Mouse (Mus musculus) stomach, embryonic 14.5 days (tissue): Measurements from ENCODE around the gene Zbtb41. TPM values are rescaled to one million over a fixed set of nuclear protein-coding genes. Genes with fewer than 3 reads are reported as not detected.

Experiments used
- ATAC-seq: fragments of 200-750 bp; cut with Nextera tagmentation; 2 replicates; pipeline ENCODE4 v1.8.0; 2017; ENCODE audit warnings: low read depth, moderate TSS enrichment; ENCODE audit not compliant: insufficient number of reproducible peaks, insufficient read depth, low FRiP score
- H3K27ac ChIP-seq: fragments of 300-500 bp; sonication (generic); 2 replicates; pipeline ENCODE4 v1.5.1; 2014; ENCODE audit warnings: mild to moderate bottlenecking, low read length, moderate library complexity, mixed read lengths
- H3K27me3 ChIP-seq: fragments of 300-500 bp; sonication (generic); 2 replicates; pipeline ENCODE4 v1.6.1; 2014; ENCODE audit warnings: low read length, control low read depth, mixed read lengths; ENCODE audit not compliant: control insufficient read depth, insufficient read depth
- H3K36me3 ChIP-seq: fragments of 300-500 bp; sonication (generic); 2 replicates; pipeline ENCODE4 v1.6.1; 2014; ENCODE audit warnings: mild to moderate bottlenecking, control low read depth, low read length, moderate library complexity, mixed read lengths; ENCODE audit not compliant: control insufficient read depth, insufficient read depth
- H3K4me1 ChIP-seq: fragments of 300-500 bp; sonication (generic); 2 replicates; pipeline ENCODE4 v1.6.1; 2014; ENCODE audit warnings: low read length, control low read depth, mixed read lengths; ENCODE audit not compliant: control insufficient read depth, insufficient read depth
- H3K4me2 ChIP-seq: fragments of 300-500 bp; sonication (generic); replicated peaks from 2 replicates; pipeline ENCODE4 v1.6.1; 2014; ENCODE audit warnings: low read depth, low read length, control low read depth
- H3K4me3 ChIP-seq: fragments of 300-500 bp; sonication (generic); 2 replicates; pipeline ENCODE4 v1.5.1; 2014; ENCODE audit warnings: low read depth, low read length, control low read depth
- H3K9ac ChIP-seq: fragments of 300-500 bp; sonication (generic); replicated peaks from 2 replicates; pipeline ENCODE4 v1.6.1; 2014; ENCODE audit warnings: low read depth, mild to moderate bottlenecking, control low read depth, low read length, moderate library complexity, mixed read lengths
- H3K9me3 ChIP-seq: fragments of 300-500 bp; sonication (generic); 2 replicates; pipeline ENCODE4 v1.6.1; 2016; ENCODE audit warnings: low read depth, low read length, control low read depth; ENCODE audit not compliant: control insufficient read depth
- WGBS: fragments of 180-500 bp; shearing (Covaris S2); extraction: QIAGEN DNeasy Blood & Tissue Kit; methylation state at CpG from one replicate; pipeline ENCODE4 v1.1.7; 2014; 5-methylcytosine and 5-hydroxymethylcytosine counted together
- polyA plus RNA-seq: library from polyadenylated mRNA; unstranded; fragments of >200 nt; fragmentation: Nextera tagmentation; extraction: Ambion mirVana; gene quantifications from 2 replicates; pipeline ENCODE4 v1.2.1, GENCODE M21; 2014

The Zbtb41 gene
- polyA plus RNA-seq, 1 experiment from 2014 or later: 16.5 TPM

- no peaks in the 10 kb centered on the region for H3K9me3 ChIP-seq
- peak within 1 kb of the TSS; percentile 48; the same call in 1 of the 2 replicates for H3K27ac ChIP-seq
- ATAC-seq: peak; percentile 100
- peak within 1 kb of the TSS; percentile 92 for H3K4me3 ChIP-seq
- peaks cover 8% of the 10 kb centered on the region for H3K36me3 ChIP-seq
- peak within 1 kb of the TSS; percentile 53; the same call in 1 of the 2 replicates for H3K9ac ChIP-seq
- peaks cover 4% of the 10 kb centered on the region; the same call in 1 of the 2 replicates for H3K4me1 ChIP-seq
- WGBS: under 1% methylated on average over 65 of the region's 65 CpGs
- no peaks in the 10 kb centered on the region for H3K27me3 ChIP-seq
- H3K4me2 ChIP-seq: peak within 1 kb of the TSS; percentile 81
Measured at GRCm38 (mm10) chr1:139454340-139455225, 32.5 kb downstream of the Zbtb41 start, which contains the start of gene Aspm. TSS of gene Aspm (plus strand) at chr1:139454772.

GRCm38 (mm10) chr1:139455226-139455869 lies 33.3 kb downstream of the Zbtb41 start:
- Histone ChIP-seq H3K9ac (peak overlapping the region; percentile 53; the same call in 1 of the 2 replicates), H3K9me3 (no peaks in the 10 kb centered on the region), H3K36me3 (peaks cover 8% of the 10 kb centered on the region), H3K4me2 (peak overlapping the region; percentile 81), H3K27me3 (no peaks in the 10 kb centered on the region), H3K4me3 (peak overlapping the region; percentile 92), H3K27ac (peak overlapping the region; percentile 48; the same call in 1 of the 2 replicates), H3K4me1 (peaks cover 4% of the 10 kb centered on the region; the same call in 1 of the 2 replicates)
- WGBS: 2% methylated on average over 17 of the region's 17 CpGs
- no peak for ATAC-seq

GRCm38 (mm10) chr1:139460807-139461206 lies 38.7 kb downstream of the Zbtb41 start:
- Histone ChIP-seq H3K4me3 (no peak overlapping the region), H3K9me3 (no peaks in the 10 kb centered on the region), H3K9ac (no peak overlapping the region), H3K4me2 (no peak overlapping the region), H3K27ac (no peak overlapping the region), H3K36me3 (peaks cover 35% of the 10 kb centered on the region), H3K27me3 (no peaks in the 10 kb centered on the region), H3K4me1 (peaks cover 4% of the 10 kb centered on the region; the same call in 1 of the 2 replicates)
- no peak for ATAC-seq
- WGBS: 88% methylated on average over 5 of the region's 5 CpGs

- 88% methylated on average over 11 of the region's 11 CpGs for WGBS
- Histone ChIP-seq H3K4me1 (no peaks in the 10 kb centered on the region), H3K27me3 (no peaks in the 10 kb centered on the region), H3K4me2 (no peak overlapping the region), H3K9ac (no peak overlapping the region), H3K36me3 (peaks cover 56% of the 10 kb centered on the region), H3K9me3 (no peaks in the 10 kb centered on the region), H3K27ac (no peak overlapping the region), H3K4me3 (no peak overlapping the region)
- no peak for ATAC-seq
Measured at GRCm38 (mm10) chr1:139465936-139466335, 43.8 kb downstream of the Zbtb41 start.

GRCm38 (mm10) chr1:139478898-139479297 lies 56.8 kb downstream of the Zbtb41 start:
- Histone ChIP-seq H3K36me3 (peaks cover 63% of the 10 kb centered on the region), H3K9me3 (no peaks in the 10 kb centered on the region), H3K4me2 (no peak overlapping the region), H3K9ac (no peak overlapping the region), H3K4me1 (no peaks in the 10 kb centered on the region), H3K4me3 (no peak overlapping the region), H3K27ac (no peak overlapping the region), H3K27me3 (no peaks in the 10 kb centered on the region)
- no peak for ATAC-seq
- 90% methylated on average over 11 of the region's 11 CpGs for WGBS

GRCm38 (mm10) chr1:139480246-139480645 lies 58.2 kb downstream of the Zbtb41 start:
- Histone ChIP-seq H3K4me3 (no peak overlapping the region), H3K4me1 (no peaks in the 10 kb centered on the region), H3K27me3 (no peaks in the 10 kb centered on the region), H3K4me2 (no peak overlapping the region), H3K36me3 (peaks cover 52% of the 10 kb centered on the region), H3K27ac (no peak overlapping the region), H3K9ac (no peak overlapping the region), H3K9me3 (no peaks in the 10 kb centered on the region)
- WGBS: 88% methylated on average over 8 of the region's 8 CpGs
- no peak for ATAC-seq

GRCm38 (mm10) chr1:139481146-139481545 lies 59.1 kb downstream of the Zbtb41 start:
- WGBS: 66% methylated on average over 4 of the region's 4 CpGs
- H3K36me3 ChIP-seq: peaks cover 49% of the 10 kb centered on the region

GRCm38 (mm10) chr1:139494630-139495029 lies 72.5 kb downstream of the Zbtb41 start:
- Histone ChIP-seq H3K36me3 (peaks cover 30% of the 10 kb centered on the region), H3K9ac (no peak overlapping the region), H3K4me3 (no peak overlapping the region), H3K4me1 (no peaks in the 10 kb centered on the region), H3K27ac (no peak overlapping the region), H3K4me2 (no peak overlapping the region), H3K9me3 (no peaks in the 10 kb centered on the region), H3K27me3 (no peaks in the 10 kb centered on the region)
- no peak for ATAC-seq
- 87% methylated on average over 3 of the region's 3 CpGs for WGBS

More at GRCm38 (mm10) chr1:139481146-139481545, 59.1 kb downstream of the Zbtb41 start:
- Histone ChIP-seq H3K9me3 (no peaks in the 10 kb centered on the region), H3K4me1 (no peaks in the 10 kb centered on the region), H3K4me2 (no peak overlapping the region), H3K4me3 (no peak overlapping the region), H3K27ac (no peak overlapping the region), H3K27me3 (no peaks in the 10 kb centered on the region), H3K9ac (no peak overlapping the region)
- no peak for ATAC-seq
